Mouse (Mus musculus): ENCODE measurements around the gene Wnt8b. TPM values are rescaled to one million over a fixed set of nuclear protein-coding genes. Genes with fewer than 3 reads are reported as not detected.

Gene Wnt8b
- not detected in 2 replicates for polyA plus RNA-seq (2014; fragmentation: Nextera tagmentation; extraction: Ambion mirVana)

DNA sequence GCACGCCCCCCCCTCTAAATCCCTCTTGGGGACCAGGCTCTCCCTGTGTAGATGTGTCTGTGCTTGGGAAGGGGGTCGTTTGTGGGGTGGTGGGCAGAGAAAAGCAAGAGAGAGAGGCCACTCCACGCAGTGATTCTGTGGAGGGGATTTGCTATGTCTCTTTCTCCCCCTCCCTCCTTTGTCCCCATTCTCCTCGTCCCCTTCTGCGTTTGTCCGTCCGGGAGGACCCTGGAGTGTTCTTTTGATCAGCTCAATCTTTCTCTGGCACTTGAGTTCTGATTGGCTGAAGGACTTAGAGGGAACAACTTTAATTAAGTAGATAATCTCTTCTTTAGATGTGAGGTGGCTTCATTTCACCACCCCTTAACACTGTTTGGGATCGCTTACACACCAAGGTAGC, at the start of gene Wnt8b:
TSS of gene Wnt8b (plus strand) at position 345 of the 400 bp plus-strand sequence.
- Histone ChIP-seq H3K36me3 (ENCODE audit: control insufficient read depth, insufficient read depth, low read length) (no peaks in the 10 kb centered on the region), H3K4me3 (ENCODE audit: control insufficient read depth in 1 of 2, insufficient read depth in 1 of 2, low read depth in 1 of 2, low read length in 2 of 2) (no peak within 1 kb of the TSS), H3K9ac (ENCODE audit: low read length) (no peak within 1 kb of the TSS), H3K4me2 (ENCODE audit: low read length) (no peak within 1 kb of the TSS), H3K27ac (replicated peaks in 1 of 2; ENCODE audit: control insufficient read depth in 1 of 2, insufficient read depth in 1 of 2, low read depth in 2 of 2, low read length in 2 of 2) (no peak within 1 kb of the TSS), H3K9me3 (ENCODE audit: control insufficient read depth, low read length) (no peaks in the 10 kb centered on the region), H3K4me1 (ENCODE audit: control insufficient read depth in 2 of 2, insufficient read depth in 2 of 2, low read length in 2 of 2) (no peaks in the 10 kb centered on the region), H3K27me3 (ENCODE audit: control insufficient read depth, insufficient read depth, low read length) (peaks cover 20% of the 10 kb centered on the region)
- 45% methylated on average over 8 of the region's 8 CpGs for WGBS
- no peak for ATAC-seq (ENCODE audit: insufficient number of reproducible peaks, insufficient read depth, low FRiP score, low read depth)

- no peak overlapping the region for H3K9ac ChIP-seq (ENCODE audit: low read length)
- no peak for ATAC-seq (ENCODE audit: insufficient number of reproducible peaks, insufficient read depth, low FRiP score, low read depth)
- no peak overlapping the region for H3K4me2 ChIP-seq (ENCODE audit: low read length)
- no peaks in the 10 kb centered on the region for H3K36me3 ChIP-seq (ENCODE audit: control insufficient read depth, insufficient read depth, low read length)
- WGBS, result 85% methylated on average over 3 of the region's 3 CpGs
- H3K9me3 ChIP-seq (ENCODE audit: control insufficient read depth, low read length), result no peaks in the 10 kb centered on the region
- H3K4me1 ChIP-seq (ENCODE audit: control insufficient read depth in 2 of 2, insufficient read depth in 2 of 2, low read length in 2 of 2), result no peaks in the 10 kb centered on the region
- H3K27me3 ChIP-seq (ENCODE audit: control insufficient read depth, insufficient read depth, low read length), result no peaks in the 10 kb centered on the region
- no peak overlapping the region for H3K4me3 ChIP-seq (ENCODE audit: control insufficient read depth in 1 of 2, insufficient read depth in 1 of 2, low read depth in 1 of 2, low read length in 2 of 2)
- H3K27ac ChIP-seq (replicated peaks in 1 of 2; ENCODE audit: control insufficient read depth in 1 of 2, insufficient read depth in 1 of 2, low read depth in 2 of 2, low read length in 2 of 2), result no peak overlapping the region
Observed at GRCm38 (mm10) chr19:44445755-44446154, 47.5 kb upstream of the Wnt8b start.

- H3K36me3 ChIP-seq (ENCODE audit: control insufficient read depth, insufficient read depth, low read length), result no peaks in the 10 kb centered on the region
- no peak overlapping the region for H3K4me2 ChIP-seq (ENCODE audit: low read length)
- H3K27me3 ChIP-seq (ENCODE audit: control insufficient read depth, insufficient read depth, low read length), result no peaks in the 10 kb centered on the region
- H3K27ac ChIP-seq (replicated peaks in 1 of 2; ENCODE audit: control insufficient read depth in 1 of 2, insufficient read depth in 1 of 2, low read depth in 2 of 2, low read length in 2 of 2), result no peak overlapping the region
- no peak for ATAC-seq (ENCODE audit: insufficient number of reproducible peaks, insufficient read depth, low FRiP score, low read depth)
- no peaks in the 10 kb centered on the region for H3K4me1 ChIP-seq (ENCODE audit: control insufficient read depth in 2 of 2, insufficient read depth in 2 of 2, low read length in 2 of 2)
- H3K4me3 ChIP-seq (ENCODE audit: control insufficient read depth in 1 of 2, insufficient read depth in 1 of 2, low read depth in 1 of 2, low read length in 2 of 2), result no peak overlapping the region
- 80% methylated on average over 4 of the region's 4 CpGs for WGBS
- no peak overlapping the region for H3K9ac ChIP-seq (ENCODE audit: low read length)
- H3K9me3 ChIP-seq (ENCODE audit: control insufficient read depth, low read length), result no peaks in the 10 kb centered on the region
Observed at GRCm38 (mm10) chr19:44447927-44448326, 45.3 kb upstream of the Wnt8b start.

GRCm38 (mm10) chr19:44454862-44455261, 38.4 kb upstream of the Wnt8b start:
- no peaks in the 10 kb centered on the region for H3K4me1 ChIP-seq (ENCODE audit: control insufficient read depth in 2 of 2, insufficient read depth in 2 of 2, low read length in 2 of 2)
- no peak overlapping the region for H3K4me3 ChIP-seq (ENCODE audit: control insufficient read depth in 1 of 2, insufficient read depth in 1 of 2, low read depth in 1 of 2, low read length in 2 of 2)
- no peak overlapping the region for H3K4me2 ChIP-seq (ENCODE audit: low read length)
- no peak overlapping the region for H3K9ac ChIP-seq (ENCODE audit: low read length)
- no peaks in the 10 kb centered on the region for H3K36me3 ChIP-seq (ENCODE audit: control insufficient read depth, insufficient read depth, low read length)
- no peak overlapping the region for H3K27ac ChIP-seq (replicated peaks in 1 of 2; ENCODE audit: control insufficient read depth in 1 of 2, insufficient read depth in 1 of 2, low read depth in 2 of 2, low read length in 2 of 2)
- 87% methylated on average over 6 of the region's 6 CpGs for WGBS
- H3K9me3 ChIP-seq (ENCODE audit: control insufficient read depth, low read length), result no peaks in the 10 kb centered on the region
- no peaks in the 10 kb centered on the region for H3K27me3 ChIP-seq (ENCODE audit: control insufficient read depth, insufficient read depth, low read length)
- no peak for ATAC-seq (ENCODE audit: insufficient number of reproducible peaks, insufficient read depth, low FRiP score, low read depth)

DNA sequence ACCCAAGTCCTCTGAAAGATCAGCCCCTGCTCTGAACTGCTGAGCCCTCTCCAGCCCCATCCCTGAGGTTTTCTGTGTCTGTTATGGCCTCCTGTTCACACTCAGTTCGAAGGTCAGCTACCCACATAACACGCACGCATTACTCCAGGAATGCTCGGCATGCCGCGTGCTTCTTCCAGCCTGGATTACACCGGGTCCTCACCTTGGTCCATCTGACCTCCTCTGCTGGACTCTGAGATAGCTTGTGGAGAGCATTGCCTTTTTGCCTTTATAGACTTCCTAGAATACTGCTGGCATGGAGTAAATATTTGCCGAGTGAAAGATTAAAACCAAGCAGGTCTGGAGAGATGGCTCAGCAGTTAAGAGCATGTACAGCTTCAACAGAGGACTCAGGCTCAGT, 37.9 kb upstream of the Wnt8b start:
- Histone ChIP-seq H3K9me3 (ENCODE audit: control insufficient read depth, low read length) (no peaks in the 10 kb centered on the region), H3K4me1 (ENCODE audit: control insufficient read depth in 2 of 2, insufficient read depth in 2 of 2, low read length in 2 of 2) (no peaks in the 10 kb centered on the region), H3K27me3 (ENCODE audit: control insufficient read depth, insufficient read depth, low read length) (no peaks in the 10 kb centered on the region), H3K27ac (replicated peaks in 1 of 2; ENCODE audit: control insufficient read depth in 1 of 2, insufficient read depth in 1 of 2, low read depth in 2 of 2, low read length in 2 of 2) (no peak overlapping the region), H3K9ac (ENCODE audit: low read length) (no peak overlapping the region), H3K4me2 (ENCODE audit: low read length) (no peak overlapping the region), H3K4me3 (ENCODE audit: control insufficient read depth in 1 of 2, insufficient read depth in 1 of 2, low read depth in 1 of 2, low read length in 2 of 2) (no peak overlapping the region), H3K36me3 (ENCODE audit: control insufficient read depth, insufficient read depth, low read length) (no peaks in the 10 kb centered on the region)
- WGBS, result 66% methylated on average over 8 of the region's 8 CpGs
- no peak for ATAC-seq (ENCODE audit: insufficient number of reproducible peaks, insufficient read depth, low FRiP score, low read depth)

GRCm38 (mm10) chr19:44457359-44458055, 35.8 kb upstream of the Wnt8b start:
- no peak for ATAC-seq (ENCODE audit: insufficient number of reproducible peaks, insufficient read depth, low FRiP score, low read depth)
- Histone ChIP-seq H3K36me3 (ENCODE audit: control insufficient read depth, insufficient read depth, low read length) (no peaks in the 10 kb centered on the region), H3K27me3 (ENCODE audit: control insufficient read depth, insufficient read depth, low read length) (no peaks in the 10 kb centered on the region), H3K27ac (replicated peaks in 1 of 2; ENCODE audit: control insufficient read depth in 1 of 2, insufficient read depth in 1 of 2, low read depth in 2 of 2, low read length in 2 of 2) (no peak overlapping the region), H3K9me3 (ENCODE audit: control insufficient read depth, low read length) (no peaks in the 10 kb centered on the region), H3K4me2 (ENCODE audit: low read length) (no peak overlapping the region), H3K4me3 (ENCODE audit: control insufficient read depth in 1 of 2, insufficient read depth in 1 of 2, low read depth in 1 of 2, low read length in 2 of 2) (no peak overlapping the region), H3K4me1 (ENCODE audit: control insufficient read depth in 2 of 2, insufficient read depth in 2 of 2, low read length in 2 of 2) (no peaks in the 10 kb centered on the region), H3K9ac (ENCODE audit: low read length) (no peak overlapping the region)
- WGBS, result 82% methylated on average over 2 of the region's 3 CpGs

GRCm38 (mm10) chr19:44458696-44459095, 34.6 kb upstream of the Wnt8b start:
- H3K27ac ChIP-seq (replicated peaks in 1 of 2; ENCODE audit: control insufficient read depth in 1 of 2, insufficient read depth in 1 of 2, low read depth in 2 of 2, low read length in 2 of 2), result no peak overlapping the region
- H3K27me3 ChIP-seq (ENCODE audit: control insufficient read depth, insufficient read depth, low read length), result no peaks in the 10 kb centered on the region
- no peaks in the 10 kb centered on the region for H3K4me1 ChIP-seq (ENCODE audit: control insufficient read depth in 2 of 2, insufficient read depth in 2 of 2, low read length in 2 of 2)
- WGBS, result 84% methylated on average over 13 of the region's 13 CpGs
- no peak for ATAC-seq (ENCODE audit: insufficient number of reproducible peaks, insufficient read depth, low FRiP score, low read depth)
- H3K4me2 ChIP-seq (ENCODE audit: low read length), result no peak overlapping the region
- H3K9me3 ChIP-seq (ENCODE audit: control insufficient read depth, low read length), result no peaks in the 10 kb centered on the region
- no peaks in the 10 kb centered on the region for H3K36me3 ChIP-seq (ENCODE audit: control insufficient read depth, insufficient read depth, low read length)
- H3K4me3 ChIP-seq (ENCODE audit: control insufficient read depth in 1 of 2, insufficient read depth in 1 of 2, low read depth in 1 of 2, low read length in 2 of 2), result no peak overlapping the region
- no peak overlapping the region for H3K9ac ChIP-seq (ENCODE audit: low read length)

- no peaks in the 10 kb centered on the region for H3K36me3 ChIP-seq (ENCODE audit: control insufficient read depth, insufficient read depth, low read length)
- H3K9ac ChIP-seq (ENCODE audit: low read length), result no peak overlapping the region
- H3K4me2 ChIP-seq (ENCODE audit: low read length), result no peak overlapping the region
- 78% methylated on average over 5 of the region's 5 CpGs for WGBS
- no peaks in the 10 kb centered on the region for H3K27me3 ChIP-seq (ENCODE audit: control insufficient read depth, insufficient read depth, low read length)
- H3K4me3 ChIP-seq (ENCODE audit: control insufficient read depth in 1 of 2, insufficient read depth in 1 of 2, low read depth in 1 of 2, low read length in 2 of 2), result no peak overlapping the region
- ATAC-seq (ENCODE audit: insufficient number of reproducible peaks, insufficient read depth, low FRiP score, low read depth), result no peak
- no peaks in the 10 kb centered on the region for H3K9me3 ChIP-seq (ENCODE audit: control insufficient read depth, low read length)
- H3K4me1 ChIP-seq (ENCODE audit: control insufficient read depth in 2 of 2, insufficient read depth in 2 of 2, low read length in 2 of 2), result no peaks in the 10 kb centered on the region
- no peak overlapping the region for H3K27ac ChIP-seq (replicated peaks in 1 of 2; ENCODE audit: control insufficient read depth in 1 of 2, insufficient read depth in 1 of 2, low read depth in 2 of 2, low read length in 2 of 2)
Observed at GRCm38 (mm10) chr19:44460441-44460840, 32.8 kb upstream of the Wnt8b start.

Data from heart, embryonic 14.5 days (tissue).